Mouse (Mus musculus) CH12.LX (cell line): ENCODE data around the gene Rras2.

ENCODE experiments used
- EP300 ChIP-seq: IDR thresholded peaks from 2 replicates; pipeline ENCODE4 v1.6.1; 2011; ENCODE audit warnings: low read length, improper control_type of control experiment
- MXI1 ChIP-seq: IDR thresholded peaks from 2 replicates; pipeline ENCODE4 v1.6.1; 2011; ENCODE audit warnings: mild to moderate bottlenecking, low read depth, low read length, improper control_type of control experiment
- POLR2A ChIP-seq: IDR thresholded peaks from 2 replicates; pipeline ENCODE4 v1.6.1; 2011; ENCODE audit warnings: low read depth, mild to moderate bottlenecking, improper control_type of control experiment, low read length

GRCm38 (mm10) chr7:114005499-114005898 is 112.1 kb downstream of the Rras2 start:
- no peak for TF ChIP-seq EP300
- no peak for TF ChIP-seq POLR2A
- no peak for TF ChIP-seq MXI1
